Mouse (Mus musculus) E14TG2a.4 (cell line): ENCODE measurements at regions not wholly inside any gene's neighbourhood (a gene's known extent, or its start where the extent isn't known, plus 50 kb on each side); places are given as distances from the start of the nearest gene placed in this dataset.

Experiments
- CTCF ChIP-seq: conservative IDR thresholded peaks from 2 replicates; pipeline ENCODE4 v1.5.1; 2014; ENCODE audit warnings: low read length
- NANOG ChIP-seq: IDR thresholded peaks from 2 replicates; pipeline ENCODE4 v1.6.1; 2014; ENCODE audit warnings: borderline replicate concordance, low read length, mixed read lengths

- TF ChIP-seq CTCF (no peak), NANOG (no peak)
Measured at GRCm38 (mm10) chr1:119329693-119330434, 92.2 kb downstream of the Inhbb start.
